Mouse (Mus musculus) cerebellum, adult (tissue): Measurements from ENCODE around the gene Gm11444.

Source experiments
- ATAC-seq: cut with Nextera tagmentation; 2 replicates; pipeline ENCODE4 v1.9.2; 2017; ENCODE audit warnings: mild to moderate bottlenecking, moderate library complexity, mixed read lengths; ENCODE audit not compliant: insufficient number of reproducible peaks, low FRiP score, low TSS enrichment

The Gm11444 gene

GRCm38 (mm10) chr11:85820959-85821358 lies 29.2 kb downstream of the Gm11444 start:
- ATAC-seq: no peak

- no peak for ATAC-seq
Measured at GRCm38 (mm10) chr11:85818401-85818800, 31.7 kb downstream of the Gm11444 start.

- ATAC-seq: no peak
Measured at GRCm38 (mm10) chr11:85816471-85816870, 33.7 kb downstream of the Gm11444 start.

GRCm38 (mm10) chr11:85814678-85815077 lies 35.5 kb downstream of the Gm11444 start:
- no peak for ATAC-seq

- ATAC-seq: no peak
Measured at GRCm38 (mm10) chr11:85812201-85812966, 37.7 kb downstream of the Gm11444 start.

GRCm38 (mm10) chr11:85811676-85812075 lies 38.5 kb downstream of the Gm11444 start:
- ATAC-seq: no peak

- no peak for ATAC-seq
Measured at GRCm38 (mm10) chr11:85811229-85811628, 38.9 kb downstream of the Gm11444 start.

GRCm38 (mm10) chr11:85807353-85807752 lies 42.8 kb downstream of the Gm11444 start:
- no peak for ATAC-seq

- ATAC-seq: no peak
Measured at GRCm38 (mm10) chr11:85805779-85806178, 44.4 kb downstream of the Gm11444 start.

GRCm38 (mm10) chr11:85804048-85804447 lies 46.1 kb downstream of the Gm11444 start:
- no peak for ATAC-seq

- ATAC-seq: no peak
Measured at GRCm38 (mm10) chr11:85800380-85800779, 49.8 kb downstream of the Gm11444 start.

- no peak for ATAC-seq
Measured at GRCm38 (mm10) chr11:85799856-85800255, 50.3 kb downstream of the Gm11444 start.

- no peak for ATAC-seq
Measured at GRCm38 (mm10) chr11:85799456-85799855, 50.7 kb downstream of the Gm11444 start.
